Mouse (Mus musculus) adrenal gland, postnatal 14 days (tissue): ENCODE data around the gene Dhx30. TPM values are rescaled to one million over a fixed set of nuclear protein-coding genes. Genes with fewer than 3 reads are reported as not detected.
"Not testable (repeated sequence)": the region's sequence is repeated elsewhere in the genome, so short reads cannot be mapped to it uniquely, and the experiment has no call there.

ENCODE experiments used
- DNase-seq: peaks from one replicate; pipeline ENCODE4 v3.0.0; 2021; ENCODE audit warnings: mixed read lengths
- long read RNA-seq, 2 experiments: library from polyadenylated mRNA; stranded (forward); transcript quantifications; one replicate each; pipeline ENCODE4 v2.0.0; 2021
- total RNA-seq: library from RNA; stranded (reverse); gene quantifications from 2 replicates; pipeline ENCODE4 v1.2.3, GENCODE M21; 2021

Gene Dhx30
- 82.6 and 95.2 TPM in 2 replicates for total RNA-seq
- long read RNA-seq, experiment 1, full-length matches to known transcripts = 46 of 70 reads
- long read RNA-seq, experiment 1, partial matches to known transcripts = 7 of 70 reads
- long read RNA-seq, experiment 1, other reads (novel, unspliced or antisense) = 17 of 70 reads
- long read RNA-seq, experiment 2, full-length matches to known transcripts = 41 of 71 reads
- long read RNA-seq, experiment 2, partial matches to known transcripts = 11 of 71 reads
- long read RNA-seq, experiment 2, other reads (novel, unspliced or antisense) = 19 of 71 reads

GRCm38 (mm10) chr9:110117779-110118139 is at the start of gene Dhx30:
TSS of gene Dhx30 (minus strand) at chr9:110117830.
- DNase-seq = no peak

GRCm38 (mm10) chr9:110163071-110163470 is 45.4 kb upstream of the Dhx30 start:
- DNase-seq = no peak

DNA sequence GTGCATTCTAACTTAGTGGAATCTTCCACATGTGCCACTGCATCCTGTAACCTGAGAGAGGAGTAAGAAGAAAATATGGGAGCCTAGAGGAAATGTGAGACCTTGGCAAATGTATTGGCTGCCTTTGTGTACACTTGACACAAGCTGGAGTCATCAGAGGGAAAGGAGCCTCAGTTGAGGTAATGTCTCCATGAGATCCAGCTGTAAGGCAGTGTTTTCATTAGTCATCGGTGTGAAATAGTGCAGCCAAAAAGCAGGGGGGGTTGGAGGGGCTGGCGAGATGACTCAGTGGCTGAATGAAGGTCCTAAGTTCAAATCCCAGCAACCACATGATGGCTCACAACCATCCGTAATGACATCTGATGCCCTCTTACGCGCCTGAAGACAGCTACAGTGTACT is 44.8 kb upstream of the Dhx30 start:
- peak; percentile 50 for DNase-seq

- not testable (repeated sequence) for DNase-seq
Observed at GRCm38 (mm10) chr9:110160486-110160885, 42.9 kb upstream of the Dhx30 start.

DNA sequence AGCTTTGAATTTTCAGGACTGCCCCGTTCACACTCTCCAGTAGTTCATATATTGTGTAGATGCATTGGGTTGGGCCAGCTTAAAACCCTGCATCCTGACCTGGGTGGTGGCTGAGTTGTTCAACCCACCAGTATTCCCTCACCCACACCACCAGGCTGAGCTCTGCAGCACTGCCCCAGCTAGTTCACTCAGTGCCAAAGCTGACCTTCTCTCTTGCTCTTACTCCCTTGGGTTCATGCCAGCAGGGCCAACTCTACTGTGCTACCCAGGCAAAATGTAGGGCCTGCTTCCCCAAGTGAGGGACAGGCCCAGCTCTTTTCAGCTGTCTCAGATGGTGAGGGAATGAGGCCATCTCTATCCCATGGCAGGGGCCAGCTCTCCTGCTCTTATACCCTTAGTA is 41.4 kb upstream of the Dhx30 start:
- DNase-seq = peak; percentile 75

GRCm38 (mm10) chr9:110148598-110148997 is 31.0 kb upstream of the Dhx30 start:
- no peak for DNase-seq

GRCm38 (mm10) chr9:110142097-110142496 is 24.5 kb upstream of the Dhx30 start:
- DNase-seq = no peak

GRCm38 (mm10) chr9:110139119-110139518 is 21.5 kb upstream of the Dhx30 start:
- no peak for DNase-seq

- DNase-seq = no peak
Observed at GRCm38 (mm10) chr9:110134176-110134575, 16.5 kb upstream of the Dhx30 start.

GRCm38 (mm10) chr9:110132921-110133320 is 15.3 kb upstream of the Dhx30 start:
- DNase-seq = no peak

- peak; percentile 70 for DNase-seq
Observed at GRCm38 (mm10) chr9:110132201-110132605, 14.6 kb upstream of the Dhx30 start.

DNA sequence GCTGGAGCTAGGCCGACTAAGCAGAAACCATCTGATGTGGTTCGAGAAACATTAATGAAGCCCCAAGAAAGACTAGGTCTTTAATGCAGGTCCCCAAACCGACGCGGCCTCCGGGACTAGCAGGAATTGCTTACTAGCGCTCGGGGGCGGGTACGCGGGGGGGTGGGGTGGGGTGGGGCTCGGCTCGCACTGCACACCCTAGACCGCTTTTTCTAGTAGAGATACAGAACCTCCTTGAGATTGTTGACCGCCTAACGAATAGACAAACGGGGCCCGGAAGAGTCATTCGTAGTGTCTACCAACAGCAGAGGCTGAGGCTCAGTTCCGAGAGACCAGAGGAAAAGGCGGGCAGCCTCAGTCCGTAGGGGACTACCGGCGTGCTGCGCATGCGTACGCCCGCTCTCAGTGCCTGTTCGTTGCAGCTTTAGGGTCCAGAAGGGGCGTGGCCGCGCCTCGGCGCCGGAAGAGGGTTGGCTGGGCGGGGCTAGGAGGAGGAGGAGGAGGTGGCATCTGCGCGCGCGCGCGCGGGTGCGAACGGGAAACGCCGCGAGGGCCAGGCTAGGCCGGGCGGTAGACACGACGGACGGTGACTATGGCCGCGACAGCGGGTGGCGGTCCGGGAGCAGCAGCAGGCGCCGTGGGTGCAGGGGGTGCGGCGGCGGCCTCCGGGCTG is 14.0 kb upstream of the Dhx30 start:
- DNase-seq = peak; percentile 100

DNA sequence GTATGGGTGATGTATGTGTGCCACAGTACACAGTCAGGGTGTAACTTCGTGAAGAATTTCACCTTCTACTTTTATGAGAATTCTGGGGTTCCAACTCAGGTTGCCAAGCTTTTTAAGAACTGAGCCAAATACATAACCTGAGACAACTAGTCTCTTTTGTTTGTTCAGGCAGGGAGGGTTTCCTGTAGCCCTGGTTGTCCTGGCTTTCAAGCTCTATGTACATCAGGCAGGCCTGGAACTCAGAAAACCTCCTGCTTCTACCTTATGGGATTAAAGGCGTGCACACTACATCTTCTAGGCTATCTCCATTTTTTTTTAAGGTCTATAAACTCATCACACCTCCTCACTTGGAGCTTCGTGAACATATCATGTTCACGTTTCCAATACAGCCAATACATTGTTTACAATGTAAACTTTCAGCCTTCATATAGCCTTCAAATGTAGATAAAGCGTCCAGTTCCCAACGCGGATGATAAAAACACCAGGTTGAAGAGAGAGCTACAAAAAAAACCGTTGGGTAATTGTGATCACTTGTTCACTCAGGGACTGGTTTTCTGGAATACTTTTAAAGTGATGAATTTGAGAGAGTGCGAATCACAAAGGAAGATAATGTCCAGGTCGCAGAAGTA is 13.4 kb upstream of the Dhx30 start:
- DNase-seq = no peak

- not testable (repeated sequence) for DNase-seq
Observed at GRCm38 (mm10) chr9:110124008-110124540, 6.4 kb upstream of the Dhx30 start.

GRCm38 (mm10) chr9:110123322-110123721 is 5.7 kb upstream of the Dhx30 start:
- no peak for DNase-seq

- no peak for DNase-seq
Observed at GRCm38 (mm10) chr9:110121424-110121823, 3.8 kb upstream of the Dhx30 start.

DNA sequence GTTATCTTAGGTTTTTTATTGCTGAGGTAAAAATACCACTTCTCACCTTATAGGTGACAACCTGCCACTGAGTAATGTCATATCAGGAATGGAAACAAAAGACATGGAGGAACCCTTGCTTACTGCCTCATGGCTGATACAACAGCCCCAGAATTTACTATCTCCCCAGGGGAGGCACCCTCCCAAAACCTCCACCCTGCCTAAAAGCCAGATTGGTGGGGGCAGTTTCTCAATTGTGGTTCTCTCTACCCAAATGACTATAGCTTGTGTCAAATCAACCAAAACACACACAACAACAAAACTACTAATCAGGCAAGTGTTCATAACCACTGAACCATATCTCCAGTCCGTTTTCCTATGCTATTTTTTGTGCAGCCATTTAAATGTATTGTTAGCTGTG is 619 bp upstream of the Dhx30 start:
- no peak for DNase-seq

DNA sequence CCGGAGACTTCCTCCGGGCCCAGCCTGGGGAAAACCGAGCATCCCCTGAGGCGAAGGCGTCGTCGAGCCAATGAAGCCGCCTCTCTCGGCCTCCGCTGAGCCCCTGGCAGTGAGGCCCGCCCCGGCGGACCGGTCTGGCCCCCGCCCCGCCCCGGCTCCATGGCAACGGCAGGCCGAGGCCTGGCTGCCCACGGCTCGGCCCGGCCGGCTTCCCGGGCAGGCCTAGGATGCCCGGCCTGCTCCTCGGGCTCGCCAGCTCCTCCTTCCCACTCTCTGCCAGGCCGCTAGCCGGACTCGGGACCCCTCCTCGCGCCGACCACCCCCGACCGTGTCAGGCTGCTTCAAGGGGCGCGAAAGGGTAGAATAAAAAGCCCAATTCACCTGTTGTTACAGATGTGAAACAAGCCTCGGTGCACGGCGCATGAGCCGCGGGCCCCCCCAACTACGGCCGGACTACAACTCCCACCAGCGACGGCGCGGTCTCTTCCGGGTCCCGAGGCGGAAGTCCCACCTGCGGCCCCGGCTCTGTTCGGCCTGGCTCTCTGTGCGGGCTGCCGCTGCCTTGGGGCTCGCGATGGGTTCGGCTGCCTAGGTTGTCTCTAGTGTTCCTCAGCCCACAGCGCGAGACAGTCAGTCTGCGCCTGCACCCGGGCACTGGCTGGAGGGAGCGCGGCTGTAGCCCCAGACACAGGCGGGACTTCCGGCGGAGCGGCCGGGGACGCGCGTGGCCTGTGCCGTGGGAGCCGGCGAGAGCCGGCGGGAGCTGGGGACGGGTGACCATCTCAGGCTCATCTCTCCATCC is 452 bp downstream of the Dhx30 start, which contains the start of gene Smarcc1:
Gene Smarcc1 (plus strand): TSS at position 732 of the 802 bp plus-strand sequence.
- peak; percentile 93 for DNase-seq

DNA sequence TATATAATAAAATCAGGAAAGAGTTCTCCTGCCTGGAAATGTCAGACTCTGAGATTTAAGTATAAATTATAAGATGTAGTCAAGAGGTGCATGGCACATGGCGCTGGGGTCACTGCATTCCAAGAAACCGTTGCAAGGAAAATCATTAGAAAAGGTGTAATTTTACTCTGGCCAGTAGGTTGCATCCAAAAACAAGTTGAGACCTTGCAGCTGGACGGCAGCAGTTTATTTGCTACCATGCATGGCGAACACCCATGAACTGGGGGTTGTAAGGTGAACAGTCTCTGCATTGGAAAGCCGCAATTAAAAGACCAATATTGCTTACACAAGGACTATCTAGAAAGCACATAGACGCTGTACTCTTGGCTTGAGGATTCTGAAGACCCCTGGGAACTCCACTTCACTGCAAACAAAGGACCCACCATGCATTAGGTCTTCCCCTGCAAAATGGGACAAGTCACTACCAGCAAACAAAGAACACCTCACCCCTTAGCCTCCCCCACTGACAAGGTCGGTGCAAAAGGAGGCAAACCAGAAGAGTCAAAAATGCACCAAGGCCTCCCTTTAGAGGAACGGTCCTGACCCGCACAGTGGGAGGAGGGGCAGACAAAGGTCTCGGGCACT is 1.2 kb downstream of the Dhx30 start:
- no peak for DNase-seq

- DNase-seq = peak; percentile 98
Observed at GRCm38 (mm10) chr9:110100627-110101600, 16.7 kb downstream of the Dhx30 start.

- no peak for DNase-seq
Observed at GRCm38 (mm10) chr9:110097791-110098190, 19.8 kb downstream of the Dhx30 start.
